Mouse (Mus musculus): ENCODE results near the gene Fen1. TPM values are rescaled to one million over a fixed set of nuclear protein-coding genes. Genes with fewer than 3 reads are reported as not detected.
A peak's percentile ranks its signal among the peaks of the same experiment; 100 is the strongest.

The Fen1 gene
- polyA plus RNA-seq, 1 experiment: 31.2 TPM

GRCm38 (mm10) chr19:10185876-10186275 lies 18.1 kb downstream of the Fen1 start:
- Histone ChIP-seq H3K4me3 (ENCODE audit: insufficient read depth, low read length) (no peak overlapping the region), H3K27ac (ENCODE audit: insufficient read depth, low read depth, low read length) (no peak overlapping the region), H3K4me1 (ENCODE audit: control insufficient read depth, insufficient read depth, low read length) (peaks cover 32% of the 10 kb centered on the region)
- no peak for TF ChIP-seq POLR2A (IDR thresholded peaks at IDR 0.05; ENCODE audit: borderline replicate concordance, low read depth, low read length)
- TF ChIP-seq CTCF (IDR thresholded peaks at IDR 0.05; ENCODE audit: low read depth, low read length): no peak

GRCm38 (mm10) chr19:10184096-10184495 lies 19.9 kb downstream of the Fen1 start:
- H3K4me1 ChIP-seq (ENCODE audit: control insufficient read depth, insufficient read depth, low read length): peaks cover 22% of the 10 kb centered on the region
- H3K4me3 ChIP-seq (ENCODE audit: insufficient read depth, low read length): peak overlapping the region; percentile 99

GRCm38 (mm10) chr19:10183299-10183983 lies 20.5 kb downstream of the Fen1 start:
- TF ChIP-seq POLR2A (IDR thresholded peaks at IDR 0.05; ENCODE audit: borderline replicate concordance, low read depth, low read length) (no peak), CTCF (IDR thresholded peaks at IDR 0.05; ENCODE audit: low read depth, low read length) (no peak)
- H3K27ac ChIP-seq (ENCODE audit: insufficient read depth, low read depth, low read length): peak overlapping the region; percentile 75
- peaks cover 19% of the 10 kb centered on the region for H3K4me1 ChIP-seq (ENCODE audit: control insufficient read depth, insufficient read depth, low read length)
- H3K4me3 ChIP-seq (ENCODE audit: insufficient read depth, low read length): peak overlapping the region; percentile 99

More at GRCm38 (mm10) chr19:10184096-10184495, 19.9 kb downstream of the Fen1 start:
- TF ChIP-seq POLR2A (IDR thresholded peaks at IDR 0.05; ENCODE audit: borderline replicate concordance, low read depth, low read length): no peak
- TF ChIP-seq CTCF (IDR thresholded peaks at IDR 0.05; ENCODE audit: low read depth, low read length): no peak
- H3K27ac ChIP-seq (ENCODE audit: insufficient read depth, low read depth, low read length): peak overlapping the region; percentile 75

GRCm38 (mm10) chr19:10182670-10183298 lies 21.2 kb downstream of the Fen1 start, which contains the start of gene Fads1:
Gene Fads1 (plus strand): TSS chr19:10182888.
- TF ChIP-seq POLR2A (IDR thresholded peaks at IDR 0.05; ENCODE audit: borderline replicate concordance, low read depth, low read length) (no peak; the same call in 1 of the 2 replicates), CTCF (IDR thresholded peaks at IDR 0.05; ENCODE audit: low read depth, low read length) (peak; percentile 44; the same call in 1 of the 2 replicates)
- peak within 1 kb of the TSS; percentile 75 for H3K27ac ChIP-seq (ENCODE audit: insufficient read depth, low read depth, low read length)
- peak within 1 kb of the TSS; percentile 99 for H3K4me3 ChIP-seq (ENCODE audit: insufficient read depth, low read length)
- peaks cover 13% of the 10 kb centered on the region for H3K4me1 ChIP-seq (ENCODE audit: control insufficient read depth, insufficient read depth, low read length)

- TF ChIP-seq CTCF (IDR thresholded peaks at IDR 0.05; ENCODE audit: low read depth, low read length): no peak
- H3K4me1 ChIP-seq (ENCODE audit: control insufficient read depth, insufficient read depth, low read length): peaks cover 15% of the 10 kb centered on the region
- peak overlapping the region; percentile 51 for H3K27ac ChIP-seq (ENCODE audit: insufficient read depth, low read depth, low read length)
- peak overlapping the region; percentile 99 for H3K4me3 ChIP-seq (ENCODE audit: insufficient read depth, low read length)
Measured at GRCm38 (mm10) chr19:10182142-10182541, 21.8 kb downstream of the Fen1 start.

- peaks cover 18% of the 10 kb centered on the region for H3K4me1 ChIP-seq (ENCODE audit: control insufficient read depth, insufficient read depth, low read length)
- H3K27ac ChIP-seq (ENCODE audit: insufficient read depth, low read depth, low read length): no peak overlapping the region
- TF ChIP-seq CTCF (IDR thresholded peaks at IDR 0.05; ENCODE audit: low read depth, low read length) (no peak), POLR2A (IDR thresholded peaks at IDR 0.05; ENCODE audit: borderline replicate concordance, low read depth, low read length) (no peak)
- no peak overlapping the region for H3K4me3 ChIP-seq (ENCODE audit: insufficient read depth, low read length)
Measured at GRCm38 (mm10) chr19:10181225-10181624, 22.7 kb downstream of the Fen1 start.

GRCm38 (mm10) chr19:10176941-10177372 lies 27.0 kb downstream of the Fen1 start:
- H3K4me1 ChIP-seq (ENCODE audit: control insufficient read depth, insufficient read depth, low read length): peaks cover 30% of the 10 kb centered on the region
- no peak overlapping the region for H3K4me3 ChIP-seq (ENCODE audit: insufficient read depth, low read length)
- H3K27ac ChIP-seq (ENCODE audit: insufficient read depth, low read depth, low read length): no peak overlapping the region
- TF ChIP-seq CTCF (IDR thresholded peaks at IDR 0.05; ENCODE audit: low read depth, low read length): no peak
- no peak for TF ChIP-seq POLR2A (IDR thresholded peaks at IDR 0.05; ENCODE audit: borderline replicate concordance, low read depth, low read length)

- no peak for TF ChIP-seq CTCF (IDR thresholded peaks at IDR 0.05; ENCODE audit: low read depth, low read length)
- no peak for TF ChIP-seq POLR2A (IDR thresholded peaks at IDR 0.05; ENCODE audit: borderline replicate concordance, low read depth, low read length)
- Histone ChIP-seq H3K4me3 (ENCODE audit: insufficient read depth, low read length) (no peak overlapping the region), H3K27ac (ENCODE audit: insufficient read depth, low read depth, low read length) (no peak overlapping the region), H3K4me1 (ENCODE audit: control insufficient read depth, insufficient read depth, low read length) (peaks cover 32% of the 10 kb centered on the region)
Measured at GRCm38 (mm10) chr19:10176477-10176876, 27.5 kb downstream of the Fen1 start.

- Histone ChIP-seq H3K4me3 (ENCODE audit: insufficient read depth, low read length) (no peak overlapping the region), H3K4me1 (ENCODE audit: control insufficient read depth, insufficient read depth, low read length) (peaks cover 42% of the 10 kb centered on the region), H3K27ac (ENCODE audit: insufficient read depth, low read depth, low read length) (no peak overlapping the region)
- no peak for TF ChIP-seq POLR2A (IDR thresholded peaks at IDR 0.05; ENCODE audit: borderline replicate concordance, low read depth, low read length)
Measured at GRCm38 (mm10) chr19:10174956-10175355, 29.0 kb downstream of the Fen1 start.

GRCm38 (mm10) chr19:10173844-10174539 lies 30.0 kb downstream of the Fen1 start:
- Histone ChIP-seq H3K27ac (ENCODE audit: insufficient read depth, low read depth, low read length) (peak overlapping the region; percentile 98), H3K4me3 (ENCODE audit: insufficient read depth, low read length) (peak overlapping the region; percentile 26), H3K4me1 (ENCODE audit: control insufficient read depth, insufficient read depth, low read length) (peaks cover 42% of the 10 kb centered on the region)
- TF ChIP-seq CTCF (IDR thresholded peaks at IDR 0.05; ENCODE audit: low read depth, low read length) (no peak), POLR2A (IDR thresholded peaks at IDR 0.05; ENCODE audit: borderline replicate concordance, low read depth, low read length) (no peak)

Measured in bone marrow macrophage, adult 2 months (primary cell).